Mouse (Mus musculus) liver, adult 2 months (tissue): ENCODE measurements around the gene Sim1.

Experiments
- CTCF ChIP-seq: fragments of 200-500 bp; IDR thresholded peaks from 2 replicates; pipeline ENCODE4 v1.5.1; 2011; ENCODE audit warnings: low read depth, low read length, control low read depth
- POLR2A ChIP-seq: fragments of 200-500 bp; IDR thresholded peaks from 2 replicates; pipeline ENCODE4 v1.6.1; 2011; ENCODE audit warnings: low read length, control low read depth; ENCODE audit not compliant: insufficient read depth; ENCODE audit errors: extremely low read depth

- TF ChIP-seq CTCF (no peak), POLR2A (no peak)
Observed at GRCm38 (mm10) chr10:50935673-50936072, 41.1 kb downstream of the Sim1 start.
